Mouse (Mus musculus) gastrocnemius, postnatal 36 days (tissue): ENCODE results near the gene Qrich2. TPM values are rescaled to one million over a fixed set of nuclear protein-coding genes. Genes with fewer than 3 reads are reported as not detected.
"Not testable (repeated sequence)": the region's sequence is repeated elsewhere in the genome, so short reads cannot be mapped to it uniquely, and the experiment has no call there.

ENCODE experiments used
- DNase-seq, 2 experiments: peaks; one replicate each; pipeline ENCODE4 v3.0.0; 2022
- intact Hi-C: fragments of 180-260 bp; cut with DNase I; formaldehyde crosslinking; loops from one replicate; pipeline ENCODE4 v1.15.1; 2025
- total RNA-seq, 2 experiments: library from RNA; stranded (reverse); gene quantifications; 2 replicates each; pipeline ENCODE4 v1.2.3; 2021

Gene Qrich2
- total RNA-seq, 2 experiments from 2014 or later = 0.05 TPM; not detected in 1

- intact Hi-C loops = loop anchor here (2.0 kb wide), 1 partner anchor 460 kb away; the partner anchor contains the start of gene Unk
Observed at GRCm38 (mm10) chr11:116490232-116491107, 24.4 kb upstream of the Qrich2 start.

GRCm38 (mm10) chr11:116489771-116490231 lies 23.8 kb upstream of the Qrich2 start:
- no peak for DNase-seq
- intact Hi-C loops = loop anchor here (2.0 kb wide), 1 partner anchor 459 kb away; the partner anchor contains the start of gene Unk

More at GRCm38 (mm10) chr11:116490232-116491107, 24.4 kb upstream of the Qrich2 start:
- peak; percentile 82 to 84 for DNase-seq

- DNase-seq = no peak
- intact Hi-C loops = no loop called here
Observed at GRCm38 (mm10) chr11:116488693-116489375, 22.8 kb upstream of the Qrich2 start.

- intact Hi-C loops = no loop called here
Observed at GRCm38 (mm10) chr11:116488207-116488606, 22.2 kb upstream of the Qrich2 start.

GRCm38 (mm10) chr11:116484261-116484660 lies 18.2 kb upstream of the Qrich2 start:
- no peak for DNase-seq
- intact Hi-C loops = no loop called here

More at GRCm38 (mm10) chr11:116488207-116488606, 22.2 kb upstream of the Qrich2 start:
- no peak for DNase-seq

- no peak for DNase-seq
- intact Hi-C loops = no loop called here
Observed at GRCm38 (mm10) chr11:116481776-116482175, 15.7 kb upstream of the Qrich2 start.

- intact Hi-C loops = no loop called here
- no peak for DNase-seq
Observed at GRCm38 (mm10) chr11:116480975-116481374, 14.9 kb upstream of the Qrich2 start.

- intact Hi-C loops = no loop called here
- DNase-seq = no peak
Observed at GRCm38 (mm10) chr11:116479832-116480231, 13.8 kb upstream of the Qrich2 start.

GRCm38 (mm10) chr11:116478978-116479377 lies 12.9 kb upstream of the Qrich2 start:
- no peak for DNase-seq
- intact Hi-C loops = no loop called here

- intact Hi-C loops = no loop called here
- no peak for DNase-seq
Observed at GRCm38 (mm10) chr11:116477160-116477759, 11.2 kb upstream of the Qrich2 start.

- intact Hi-C loops = no loop called here
- no peak for DNase-seq
Observed at GRCm38 (mm10) chr11:116476696-116477095, 10.7 kb upstream of the Qrich2 start.

- DNase-seq = no peak
- intact Hi-C loops = no loop called here
Observed at GRCm38 (mm10) chr11:116476041-116476440, 10.0 kb upstream of the Qrich2 start.

GRCm38 (mm10) chr11:116472275-116472674 lies 6.2 kb upstream of the Qrich2 start:
- intact Hi-C loops = no loop called here
- no peak for DNase-seq

- intact Hi-C loops = no loop called here
- DNase-seq = peak in 1 of 2 experiments; percentile 17
Observed at GRCm38 (mm10) chr11:116470896-116471295, 4.9 kb upstream of the Qrich2 start.

- no peak for DNase-seq
- intact Hi-C loops = no loop called here
Observed at GRCm38 (mm10) chr11:116470249-116470648, 4.2 kb upstream of the Qrich2 start.

GRCm38 (mm10) chr11:116468338-116468737 lies 2.3 kb upstream of the Qrich2 start:
- intact Hi-C loops, DNase-seq: not testable (repeated sequence)

GRCm38 (mm10) chr11:116463833-116464232 lies 2.2 kb downstream of the Qrich2 start:
- intact Hi-C loops = loop anchor here (5.0 kb wide), 1 partner anchor 237 kb away; no protein-coding TSS in a partner anchor

GRCm38 (mm10) chr11:116463338-116463737 lies 2.7 kb downstream of the Qrich2 start:
- intact Hi-C loops = loop anchor here (5.0 kb wide), 1 partner anchor 236 kb away; no protein-coding TSS in a partner anchor
- no peak for DNase-seq

More at GRCm38 (mm10) chr11:116463833-116464232, 2.2 kb downstream of the Qrich2 start:
- peak; percentile 83 for DNase-seq

- no peak for DNase-seq
- intact Hi-C loops = loop anchor here (5.0 kb wide), 1 partner anchor 232 kb away; no protein-coding TSS in a partner anchor
Observed at GRCm38 (mm10) chr11:116459786-116460185, 6.3 kb downstream of the Qrich2 start.

GRCm38 (mm10) chr11:116456234-116456633 lies 9.8 kb downstream of the Qrich2 start:
- intact Hi-C loops = no loop called here
- peak in 1 of 2 experiments; percentile 7 for DNase-seq
